Mouse (Mus musculus) limb, embryonic 13.5 days (tissue): ENCODE data around the gene Cep295nl. TPM values are rescaled to one million over a fixed set of nuclear protein-coding genes. Genes with fewer than 3 reads are reported as not detected.
A peak's percentile ranks its signal among the peaks of the same experiment; 100 is the strongest.

Experiments used
- ATAC-seq: fragments of 200-750 bp; cut with Nextera tagmentation; 2 replicates; pipeline ENCODE4 v1.8.0; 2017; ENCODE audit warnings: low read depth, moderate number of reproducible peaks, moderate TSS enrichment; ENCODE audit not compliant: low FRiP score
- H3K27ac ChIP-seq: fragments of 300-500 bp; sonication (generic); 2 replicates; pipeline ENCODE4 v1.5.1; 2015; ENCODE audit warnings: inconsistent platforms, mild to moderate bottlenecking, moderate library complexity
- H3K27me3 ChIP-seq: fragments of 300-500 bp; sonication (generic); 2 replicates; pipeline ENCODE4 v1.6.1; 2015; ENCODE audit warnings: mild to moderate bottlenecking, inconsistent platforms
- H3K36me3 ChIP-seq: fragments of 300-500 bp; sonication (generic); 2 replicates; pipeline ENCODE4 v1.6.1; 2015; ENCODE audit warnings: inconsistent platforms, mild to moderate bottlenecking, moderate library complexity
- H3K4me1 ChIP-seq: fragments of 300-500 bp; sonication (generic); 2 replicates; pipeline ENCODE4 v1.6.1; 2015; ENCODE audit warnings: inconsistent platforms
- H3K4me2 ChIP-seq: fragments of 300-500 bp; sonication (generic); replicated peaks from 2 replicates; pipeline ENCODE4 v1.6.1; 2015; ENCODE audit warnings: inconsistent platforms, mild to moderate bottlenecking, moderate library complexity
- H3K4me3 ChIP-seq: fragments of 300-500 bp; sonication (generic); 2 replicates; pipeline ENCODE4 v1.5.1; 2015; ENCODE audit warnings: moderate library complexity, mild to moderate bottlenecking, inconsistent platforms
- H3K9ac ChIP-seq: fragments of 300-500 bp; sonication (generic); 2 replicates; pipeline ENCODE4 v1.6.1; 2015; ENCODE audit warnings: mild to moderate bottlenecking, inconsistent platforms
- H3K9me3 ChIP-seq: fragments of 300-500 bp; sonication (generic); 2 replicates; pipeline ENCODE4 v1.6.1; 2016; ENCODE audit warnings: inconsistent platforms
- WGBS: fragments of 180-500 bp; shearing (Covaris S2); methylation state at CpG from one replicate; pipeline ENCODE4 v1.1.7; 2015; 5-methylcytosine and 5-hydroxymethylcytosine counted together
- polyA plus RNA-seq: library from polyadenylated mRNA; unstranded; fragments of >200 nt; fragmentation: Nextera tagmentation; extraction: Ambion mirVana; gene quantifications from 2 replicates; pipeline ENCODE4 v1.2.1, GENCODE M21; 2015

The Cep295nl gene
- polyA plus RNA-seq, 1 experiment from 2014 or later, result 0.55 TPM

DNA sequence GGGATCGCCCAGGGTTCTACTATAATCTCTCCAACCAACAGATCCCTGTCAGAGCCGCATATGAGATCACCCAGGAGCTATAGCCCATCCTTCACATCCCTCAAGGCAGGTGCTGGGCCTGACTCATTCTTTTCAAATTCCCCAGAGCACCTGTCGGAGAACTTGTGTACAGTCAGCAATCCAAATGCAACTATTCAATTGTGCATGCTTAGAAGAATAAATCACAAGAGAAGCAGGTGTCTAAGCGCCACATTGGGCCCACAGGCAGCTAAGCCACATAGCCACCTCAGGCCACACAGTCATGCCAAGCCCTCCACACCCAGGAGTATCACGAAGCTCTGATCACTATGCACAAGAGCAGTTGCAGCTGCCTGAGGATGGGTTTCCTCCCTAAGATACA is 7.2 kb upstream of the Cep295nl start:
- Histone ChIP-seq H3K9me3 (no peaks in the 10 kb centered on the region), H3K4me3 (no peak overlapping the region), H3K4me1 (peaks cover 95% of the 10 kb centered on the region), H3K27me3 (no peaks in the 10 kb centered on the region), H3K27ac (peak overlapping the region; percentile 65; the same call in 1 of the 2 replicates), H3K9ac (no peak overlapping the region), H3K4me2 (peak overlapping the region; percentile 35; the same call in 1 of the 2 replicates), H3K36me3 (peaks cover 22% of the 10 kb centered on the region)
- 83% methylated on average over 5 of the region's 5 CpGs for WGBS
- ATAC-seq, result no peak

- H3K27me3 ChIP-seq, result no peaks in the 10 kb centered on the region
- H3K36me3 ChIP-seq, result peaks cover 22% of the 10 kb centered on the region
- no peak overlapping the region for H3K4me3 ChIP-seq
- ATAC-seq, result no peak; the same call in 1 of the 2 replicates
- peak overlapping the region; percentile 73 for H3K27ac ChIP-seq
- peak overlapping the region; percentile 35 for H3K4me2 ChIP-seq
- 44% methylated on average over 5 of the region's 5 CpGs for WGBS
- peaks cover 93% of the 10 kb centered on the region for H3K4me1 ChIP-seq
- no peaks in the 10 kb centered on the region for H3K9me3 ChIP-seq
- 0 out of 2 replicates have a peak overlapping the region, but pooled peaks have one; percentile 43 for H3K9ac ChIP-seq
Measured at GRCm38 (mm10) chr11:118348877-118349276, 6.6 kb upstream of the Cep295nl start.

DNA sequence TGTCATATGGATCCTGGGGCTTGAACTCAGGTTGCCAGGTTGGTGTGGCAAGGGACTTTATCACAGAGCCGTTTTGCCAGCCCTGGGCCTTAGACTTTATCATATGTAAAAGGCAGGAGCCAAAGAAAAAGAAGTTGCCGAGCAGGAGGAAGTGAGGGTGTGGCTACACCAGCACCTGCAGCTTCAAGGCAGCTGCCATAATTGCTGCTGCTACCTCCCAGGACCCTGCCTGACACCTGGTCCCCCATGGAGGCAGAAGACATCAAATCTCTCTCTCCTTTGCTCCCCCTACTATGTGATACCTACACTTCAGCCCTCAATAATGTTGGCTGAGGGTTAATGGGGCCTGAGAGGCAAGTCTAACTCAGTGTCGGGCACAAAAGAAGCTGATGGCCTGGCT is 6.1 kb upstream of the Cep295nl start:
- H3K27ac ChIP-seq, result peak overlapping the region; percentile 73
- peaks cover 93% of the 10 kb centered on the region for H3K4me1 ChIP-seq

GRCm38 (mm10) chr11:118347911-118348310 is 5.6 kb upstream of the Cep295nl start:
- no peaks in the 10 kb centered on the region for H3K9me3 ChIP-seq
- H3K4me1 ChIP-seq, result peaks cover 93% of the 10 kb centered on the region
- ATAC-seq, result no peak
- 79% methylated on average over 12 of the region's 12 CpGs for WGBS
- H3K4me2 ChIP-seq, result no peak overlapping the region
- H3K27ac ChIP-seq, result no peak overlapping the region
- H3K9ac ChIP-seq, result no peak overlapping the region
- H3K27me3 ChIP-seq, result no peaks in the 10 kb centered on the region
- H3K4me3 ChIP-seq, result no peak overlapping the region
- peaks cover 22% of the 10 kb centered on the region for H3K36me3 ChIP-seq

More for the DNA sequence above, 6.1 kb upstream of the Cep295nl start:
- no peaks in the 10 kb centered on the region for H3K27me3 ChIP-seq
- no peak overlapping the region for H3K9ac ChIP-seq
- WGBS, result 48% methylated on average over 3 of the region's 3 CpGs
- no peak overlapping the region for H3K4me3 ChIP-seq
- peaks cover 22% of the 10 kb centered on the region for H3K36me3 ChIP-seq
- no peaks in the 10 kb centered on the region for H3K9me3 ChIP-seq
- 0 out of 2 replicates have a peak overlapping the region, but pooled peaks have one; percentile 35 for H3K4me2 ChIP-seq
- no peak for ATAC-seq

DNA sequence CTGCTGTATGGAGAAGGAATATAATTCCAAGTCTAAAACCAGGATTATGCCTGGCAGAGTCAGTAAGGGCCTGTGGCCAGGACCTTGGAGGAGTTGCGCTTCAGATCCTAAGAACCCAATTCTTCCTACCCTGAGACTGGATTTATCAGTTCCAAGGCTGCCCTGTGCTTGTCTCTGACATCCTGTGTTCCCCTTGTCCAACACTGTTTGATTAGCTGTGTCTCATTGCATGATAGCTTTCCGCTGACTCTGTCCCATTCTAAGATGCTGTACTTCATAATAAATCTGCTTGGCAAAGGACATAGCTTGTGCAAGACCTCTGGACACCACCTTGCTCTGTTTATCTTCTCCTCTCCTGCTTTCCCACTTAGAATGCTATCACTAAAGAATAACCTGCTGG is 5.1 kb upstream of the Cep295nl start:
- no peak for ATAC-seq
- Histone ChIP-seq H3K27ac (no peak overlapping the region), H3K4me2 (no peak overlapping the region), H3K27me3 (no peaks in the 10 kb centered on the region), H3K4me3 (no peak overlapping the region), H3K36me3 (peaks cover 16% of the 10 kb centered on the region), H3K9ac (no peak overlapping the region), H3K9me3 (no peaks in the 10 kb centered on the region), H3K4me1 (peaks cover 93% of the 10 kb centered on the region)
- 96% methylated on average over 2 of the region's 2 CpGs for WGBS

GRCm38 (mm10) chr11:118346395-118347096 is 4.2 kb upstream of the Cep295nl start:
- H3K4me2 ChIP-seq, result no peak overlapping the region
- no peaks in the 10 kb centered on the region for H3K27me3 ChIP-seq
- H3K9ac ChIP-seq, result no peak overlapping the region
- peaks cover 8% of the 10 kb centered on the region for H3K36me3 ChIP-seq
- no peak overlapping the region for H3K27ac ChIP-seq
- H3K4me3 ChIP-seq, result no peak overlapping the region
- no peak for ATAC-seq
- H3K9me3 ChIP-seq, result no peaks in the 10 kb centered on the region
- 88% methylated on average over 8 of the region's 8 CpGs for WGBS
- H3K4me1 ChIP-seq, result peaks cover 93% of the 10 kb centered on the region

DNA sequence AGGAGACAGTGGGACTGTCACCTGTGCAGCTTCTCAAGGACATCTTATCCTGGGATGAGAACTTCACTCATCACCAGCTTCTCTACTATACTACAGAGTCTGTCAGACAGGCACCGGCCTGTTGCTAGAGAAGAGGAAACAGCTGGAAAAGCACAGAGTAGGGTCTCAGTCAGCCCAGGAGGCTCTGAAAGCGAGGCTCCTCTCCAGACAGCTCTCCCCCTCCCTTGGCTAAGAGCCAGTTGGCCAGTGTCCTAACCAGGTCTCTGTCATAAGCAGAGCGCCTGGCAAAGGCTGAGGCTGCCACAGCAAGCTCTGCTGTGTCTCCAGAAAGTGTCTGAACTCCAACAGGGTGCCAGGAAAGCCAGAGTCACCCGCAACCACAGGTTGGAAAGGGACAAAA is 3.4 kb upstream of the Cep295nl start:
- Histone ChIP-seq H3K4me2 (0 out of 2 replicates have a peak overlapping the region, but pooled peaks have one; percentile 3), H3K36me3 (peaks cover 3% of the 10 kb centered on the region; the same call in 1 of the 2 replicates), H3K4me1 (peaks cover 90% of the 10 kb centered on the region), H3K9ac (no peak overlapping the region), H3K4me3 (no peak overlapping the region), H3K9me3 (no peaks in the 10 kb centered on the region), H3K27ac (peak overlapping the region; percentile 7; the same call in 1 of the 2 replicates), H3K27me3 (no peaks in the 10 kb centered on the region)
- 48% methylated on average over 4 of the region's 4 CpGs for WGBS
- peak; percentile 57; the same call in 1 of the 2 replicates for ATAC-seq

DNA sequence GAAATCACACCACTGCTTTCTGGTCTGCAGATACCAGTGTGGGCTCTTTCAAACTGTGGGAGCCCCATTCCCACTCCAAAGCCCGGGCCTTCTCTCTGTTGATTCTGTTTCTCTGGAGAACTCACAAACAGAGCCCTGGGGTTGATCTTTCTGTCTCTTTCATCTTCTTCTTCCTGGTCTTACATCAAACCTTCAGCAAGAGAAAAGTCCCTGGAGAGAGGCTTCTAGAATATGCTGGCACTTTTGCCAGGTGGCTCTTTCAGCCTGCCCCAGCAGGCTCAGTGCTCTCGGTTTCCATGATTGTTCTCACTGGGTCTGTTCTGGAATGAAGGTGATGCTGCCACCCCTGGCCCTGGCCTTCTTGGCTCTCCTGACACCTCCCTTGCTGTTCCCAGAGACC is 1.3 kb upstream of the Cep295nl start:
- H3K4me1 ChIP-seq, result peaks cover 69% of the 10 kb centered on the region
- no peak for ATAC-seq
- H3K9ac ChIP-seq, result no peak overlapping the region
- WGBS, result 70% methylated on average over 2 of the region's 2 CpGs
- H3K27me3 ChIP-seq, result no peaks in the 10 kb centered on the region
- no peaks in the 10 kb centered on the region for H3K9me3 ChIP-seq
- no peak overlapping the region for H3K4me2 ChIP-seq
- no peak overlapping the region for H3K27ac ChIP-seq
- H3K36me3 ChIP-seq, result peaks cover 18% of the 10 kb centered on the region
- no peak overlapping the region for H3K4me3 ChIP-seq

DNA sequence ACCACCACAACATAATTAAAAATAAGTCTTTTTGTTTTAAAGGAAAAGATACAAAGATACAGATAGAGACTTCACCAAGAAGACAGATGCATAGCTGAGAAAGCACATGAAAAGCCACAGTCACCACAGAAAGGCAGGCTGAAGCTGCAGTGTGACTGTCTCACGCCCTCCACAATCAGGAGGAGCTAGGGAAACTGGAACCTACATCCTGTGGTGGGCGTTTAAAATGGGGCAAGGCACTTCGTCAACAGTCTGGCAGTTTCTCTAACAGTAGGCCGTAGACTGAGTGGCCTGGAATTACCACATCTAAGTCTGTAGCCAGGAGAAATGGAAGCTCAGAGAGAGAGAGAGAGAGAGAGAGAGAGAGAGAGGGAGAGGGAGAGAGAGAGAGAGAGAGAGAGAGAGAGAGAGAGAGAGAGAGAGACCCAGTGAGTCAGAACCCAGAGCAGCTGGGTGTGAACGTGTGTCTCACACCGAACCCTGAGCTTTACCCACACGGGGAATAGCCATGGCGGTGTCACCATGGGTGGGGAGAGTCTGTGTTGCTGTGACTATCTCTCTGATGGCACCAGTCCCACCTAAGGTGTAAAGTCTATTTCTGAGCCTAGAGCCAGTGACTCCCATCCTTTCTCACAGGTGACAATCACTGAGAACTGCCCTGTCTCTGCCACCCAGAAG is 4.7 kb downstream of the Cep295nl start:
- peaks cover 37% of the 10 kb centered on the region for H3K36me3 ChIP-seq
- no peak overlapping the region for H3K9ac ChIP-seq
- H3K4me2 ChIP-seq, result no peak overlapping the region
- H3K9me3 ChIP-seq, result no peaks in the 10 kb centered on the region
- WGBS, result 70% methylated on average over 8 of the region's 8 CpGs
- H3K27ac ChIP-seq, result no peak overlapping the region
- peaks cover 22% of the 10 kb centered on the region for H3K4me1 ChIP-seq
- no peak overlapping the region for H3K4me3 ChIP-seq
- no peak for ATAC-seq
- H3K27me3 ChIP-seq, result no peaks in the 10 kb centered on the region

DNA sequence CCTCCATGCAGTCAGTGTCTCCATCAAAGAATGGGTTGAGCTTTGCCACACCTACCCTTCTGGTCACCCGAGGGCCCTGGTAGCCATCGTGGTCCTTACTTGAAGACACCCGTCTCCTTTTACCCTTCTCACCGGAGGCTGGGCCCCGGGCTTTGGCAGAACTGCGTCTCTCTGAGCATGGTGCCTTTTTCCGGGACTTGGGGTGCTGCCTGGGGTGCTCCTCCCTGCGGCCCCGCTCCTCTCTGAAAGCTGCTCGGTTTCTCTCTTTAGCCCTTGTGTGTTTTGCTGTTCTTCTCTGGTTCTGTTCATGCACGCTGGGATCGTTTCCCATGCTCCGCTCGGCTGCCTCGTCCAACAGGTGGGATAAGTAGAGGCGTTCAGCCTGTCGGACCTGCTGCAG is 8.9 kb downstream of the Cep295nl start:
- 83% methylated on average over 17 of the region's 17 CpGs for WGBS
- Histone ChIP-seq H3K36me3 (peaks cover 48% of the 10 kb centered on the region), H3K27ac (no peak overlapping the region)

GRCm38 (mm10) chr11:118332376-118332775 is 9.9 kb downstream of the Cep295nl start:
- Histone ChIP-seq H3K4me1 (peaks cover 35% of the 10 kb centered on the region), H3K9me3 (0 out of 2 replicates have a peak, but pooled peaks cover 7% of the 10 kb centered on the region), H3K27ac (peak overlapping the region; percentile 39; the same call in 1 of the 2 replicates), H3K27me3 (no peaks in the 10 kb centered on the region), H3K36me3 (peaks cover 48% of the 10 kb centered on the region), H3K4me3 (no peak overlapping the region), H3K4me2 (no peak overlapping the region), H3K9ac (no peak overlapping the region)
- ATAC-seq, result no peak
- WGBS, result 87% methylated on average over 11 of the region's 11 CpGs

More for the DNA sequence above, 8.9 kb downstream of the Cep295nl start:
- Histone ChIP-seq H3K4me1 (peaks cover 24% of the 10 kb centered on the region), H3K9me3 (0 out of 2 replicates have a peak, but pooled peaks cover 7% of the 10 kb centered on the region), H3K4me3 (no peak overlapping the region), H3K9ac (no peak overlapping the region), H3K27me3 (no peaks in the 10 kb centered on the region), H3K4me2 (no peak overlapping the region)
- ATAC-seq, result no peak

GRCm38 (mm10) chr11:118330777-118331176 is 11.5 kb downstream of the Cep295nl start:
- Histone ChIP-seq H3K9ac (no peak overlapping the region), H3K36me3 (peaks cover 54% of the 10 kb centered on the region), H3K4me3 (no peak overlapping the region), H3K4me1 (peaks cover 51% of the 10 kb centered on the region), H3K27ac (no peak overlapping the region), H3K9me3 (0 out of 2 replicates have a peak, but pooled peaks cover 7% of the 10 kb centered on the region), H3K27me3 (no peaks in the 10 kb centered on the region), H3K4me2 (no peak overlapping the region)
- ATAC-seq, result no peak
- WGBS, result 95% methylated on average over 16 of the region's 16 CpGs
